Mouse (Mus musculus) kidney, adult 8-10 months (tissue): ENCODE data around the gene Ssx2ip.

Source experiments
- DNase-seq, 2 experiments: peaks; one replicate each; pipeline ENCODE4 v3.0.0; 2022

Ssx2ip gene

GRCm38 (mm10) chr3:146440422-146440821 lies 36.0 kb downstream of the Ssx2ip start:
- no peak for DNase-seq

- DNase-seq: no peak
Observed at GRCm38 (mm10) chr3:146442484-146442883, 38.0 kb downstream of the Ssx2ip start.

DNA sequence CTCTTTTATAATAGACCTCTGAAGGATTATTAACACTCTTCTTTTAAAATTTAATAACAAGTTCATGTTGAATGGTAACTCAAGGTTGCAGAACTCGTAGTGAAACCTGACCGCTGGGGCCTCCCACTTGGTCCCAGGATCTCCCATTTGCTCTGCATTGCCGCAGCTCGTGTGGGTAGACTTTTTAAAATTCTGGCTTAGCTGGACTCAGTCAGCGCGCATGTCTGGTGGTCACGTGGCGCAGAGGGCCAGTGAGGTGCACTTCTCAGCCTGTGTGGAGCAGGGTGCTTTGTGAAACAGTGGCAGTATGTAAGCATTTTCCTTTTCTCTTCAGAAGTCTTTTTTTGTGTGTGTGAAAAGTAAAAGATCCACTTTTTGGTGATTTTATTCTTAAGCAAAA lies 38.5 kb downstream of the Ssx2ip start:
- DNase-seq: peak; percentile 66 to 72

DNA sequence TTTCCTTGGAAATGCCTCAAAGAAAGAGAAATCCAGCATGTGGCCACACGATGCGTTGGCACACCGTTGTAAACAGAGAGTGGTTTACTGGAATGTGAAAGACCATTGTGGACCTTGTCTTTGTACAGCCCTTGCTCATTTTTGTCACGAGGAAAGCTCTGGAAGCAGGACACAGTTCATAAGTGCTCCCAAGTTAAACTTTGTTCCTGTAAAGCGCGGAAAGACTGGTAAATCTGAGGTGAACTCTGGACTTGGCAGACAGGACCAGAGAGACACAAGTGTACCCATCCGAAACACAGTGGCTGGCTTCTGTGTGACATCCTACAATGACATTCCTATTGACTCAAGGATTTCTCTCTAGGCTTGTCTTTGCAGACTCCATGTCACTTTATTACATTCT lies 38.9 kb downstream of the Ssx2ip start:
- peak; percentile 74 to 89 for DNase-seq

- no peak for DNase-seq
Observed at GRCm38 (mm10) chr3:146444880-146445279, 40.4 kb downstream of the Ssx2ip start.

- no peak for DNase-seq
Observed at GRCm38 (mm10) chr3:146447156-146447555, 42.7 kb downstream of the Ssx2ip start.

DNA sequence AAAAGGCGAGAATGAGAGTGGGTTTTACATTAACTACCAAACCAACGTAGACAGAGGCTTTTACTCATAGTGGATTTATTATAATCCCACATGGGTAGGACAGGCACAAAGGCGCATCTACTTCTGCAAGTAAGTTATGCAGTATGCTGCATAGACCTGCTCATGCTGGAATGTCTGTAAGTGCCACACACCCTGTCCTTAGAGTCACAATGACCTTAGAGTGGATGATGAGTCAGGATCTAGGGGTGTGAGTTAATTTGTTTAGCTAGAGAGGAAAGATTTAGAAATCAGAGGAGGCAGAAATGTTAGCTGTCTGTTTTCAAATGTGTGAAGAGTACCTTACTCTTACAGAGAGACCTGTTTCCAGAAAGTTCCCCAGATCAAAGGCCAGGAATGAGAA lies 43.2 kb downstream of the Ssx2ip start:
- no peak for DNase-seq

DNA sequence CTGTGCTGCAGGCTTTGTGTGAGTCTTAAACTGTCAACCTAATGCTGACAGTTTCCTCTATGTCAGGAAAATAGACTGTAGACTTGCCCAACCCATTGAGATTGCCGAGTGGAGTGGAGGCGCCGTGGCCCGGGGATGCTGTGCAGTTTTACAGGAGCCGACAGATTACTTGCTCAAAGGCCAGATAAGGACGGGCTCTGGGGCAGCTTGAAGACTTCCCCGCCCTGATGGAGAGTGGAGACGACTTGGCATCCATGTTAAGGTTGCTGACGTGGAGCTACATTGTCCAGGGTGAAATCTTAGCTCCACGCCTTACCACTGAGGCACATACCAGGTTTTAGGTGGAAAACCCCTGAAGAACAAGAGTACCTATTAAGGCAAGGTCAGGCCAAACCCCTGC lies 43.9 kb downstream of the Ssx2ip start:
- no peak for DNase-seq

DNA sequence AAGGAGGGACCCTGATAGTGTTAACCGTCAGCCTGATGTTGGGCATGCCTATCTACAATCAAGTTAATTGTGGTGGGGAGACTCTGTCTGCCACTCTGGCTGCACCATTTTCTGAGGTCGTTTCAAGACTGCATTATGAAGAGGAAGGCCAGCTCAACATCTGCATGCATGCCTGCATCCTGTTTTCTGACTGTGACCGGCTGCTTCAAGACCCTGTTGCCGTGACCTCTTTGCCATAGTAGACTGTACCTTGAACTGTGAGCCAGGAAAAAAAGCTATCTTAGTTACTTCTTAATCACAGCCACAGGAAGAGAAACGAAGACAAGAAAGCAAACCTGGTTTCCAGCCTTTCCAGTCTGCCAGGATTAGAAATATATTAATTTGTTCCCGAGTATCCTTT lies 44.5 kb downstream of the Ssx2ip start:
- DNase-seq: peak; percentile 49 to 77

DNA sequence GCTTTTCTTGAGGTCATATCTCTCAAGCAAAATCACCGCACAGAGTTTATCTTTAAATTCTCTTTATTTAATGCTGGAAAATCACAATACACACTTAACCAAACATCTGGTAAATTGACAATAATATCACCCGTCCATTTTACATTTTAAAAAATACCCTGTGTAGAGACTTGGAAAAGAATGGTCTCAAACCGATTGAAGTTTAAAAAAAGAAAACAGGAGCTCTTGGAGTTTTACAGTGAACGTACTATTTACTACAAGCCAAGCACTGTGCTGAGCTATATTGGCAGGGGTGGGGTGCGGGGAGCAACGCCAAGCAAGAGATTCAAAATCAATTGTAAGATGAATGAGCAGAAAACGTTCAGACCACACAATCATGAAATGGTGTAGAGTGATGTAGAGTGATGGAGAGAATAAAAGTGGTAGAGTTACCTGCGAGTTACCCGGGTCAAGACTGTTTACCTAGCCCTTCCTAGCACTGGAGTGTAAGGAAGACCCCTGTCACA lies 45.4 kb downstream of the Ssx2ip start, which contains the start of gene Ctbs:
Ctbs (plus strand) TSS at position 51 of the 506 bp plus-strand sequence.
- no peak for DNase-seq

GRCm38 (mm10) chr3:146450371-146450841 lies 46.0 kb downstream of the Ssx2ip start:
- DNase-seq: peak; percentile 94 to 97

DNA sequence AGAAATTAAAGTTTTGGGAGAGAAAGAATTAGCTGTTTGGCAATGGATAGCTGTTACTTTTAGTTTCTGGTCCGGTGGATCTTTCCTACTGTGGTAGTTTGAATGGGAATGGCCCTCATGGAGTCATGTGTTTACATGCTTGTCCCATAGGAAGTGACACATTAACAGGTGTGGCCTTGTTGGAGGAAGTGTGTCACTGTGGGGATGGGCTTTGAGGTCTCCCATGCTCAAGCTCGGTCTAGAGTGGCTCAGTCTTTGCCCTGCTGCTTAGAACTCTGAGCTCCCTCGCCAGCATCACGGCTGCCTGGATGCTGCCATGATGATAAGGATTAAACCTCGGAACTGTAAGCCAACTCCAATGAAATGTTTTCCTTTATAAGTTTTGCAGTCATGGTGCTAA lies 46.9 kb downstream of the Ssx2ip start:
- no peak for DNase-seq

DNA sequence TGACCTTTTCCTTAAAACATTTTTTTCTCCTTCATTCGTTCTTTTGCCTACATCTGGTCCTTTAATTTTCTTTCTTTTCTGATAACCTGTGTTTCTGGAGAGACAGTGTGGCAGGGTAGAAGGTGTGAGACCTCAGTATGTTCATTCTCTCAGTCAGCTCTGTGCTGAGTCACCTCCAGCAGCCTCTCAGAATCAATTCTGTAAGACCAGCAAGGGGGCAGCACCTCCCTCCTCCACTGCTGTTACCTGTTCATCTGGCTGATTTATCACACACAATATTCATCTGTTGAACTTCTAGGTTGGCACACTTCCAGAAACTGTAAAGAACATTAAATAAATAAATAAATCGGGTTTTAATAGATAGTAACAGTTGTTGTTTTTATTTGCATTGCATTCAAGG lies 58.5 kb downstream of the Ssx2ip start:
- no peak for DNase-seq

GRCm38 (mm10) chr3:146469226-146469625 lies 64.8 kb downstream of the Ssx2ip start:
- no peak for DNase-seq

DNA sequence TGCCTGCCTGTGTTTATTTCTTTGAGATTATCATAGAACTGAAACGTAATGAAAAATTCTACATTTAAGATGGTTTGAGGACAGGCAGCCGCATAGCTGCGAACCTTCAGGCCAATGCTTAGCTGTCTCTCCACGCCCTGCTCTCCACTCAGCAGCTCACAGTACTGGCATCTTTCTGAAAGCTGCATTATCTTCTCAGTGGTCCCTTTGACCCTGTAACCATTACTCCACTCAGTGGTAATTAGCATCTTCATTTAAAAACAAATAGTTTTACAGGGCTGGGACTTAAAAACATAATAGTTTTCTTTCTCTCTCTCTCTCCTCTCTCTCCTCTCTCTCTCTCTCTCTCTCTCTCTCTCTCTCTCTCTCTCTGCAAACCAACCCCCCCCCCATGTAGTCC lies 68.2 kb downstream of the Ssx2ip start:
- DNase-seq: no peak

GRCm38 (mm10) chr3:146473741-146474140 lies 69.3 kb downstream of the Ssx2ip start:
- no peak for DNase-seq

- peak; percentile 35 to 38 for DNase-seq
Observed at GRCm38 (mm10) chr3:146474428-146474827, 70.0 kb downstream of the Ssx2ip start.

- no peak for DNase-seq
Observed at GRCm38 (mm10) chr3:146482044-146482443, 77.6 kb downstream of the Ssx2ip start.

DNA sequence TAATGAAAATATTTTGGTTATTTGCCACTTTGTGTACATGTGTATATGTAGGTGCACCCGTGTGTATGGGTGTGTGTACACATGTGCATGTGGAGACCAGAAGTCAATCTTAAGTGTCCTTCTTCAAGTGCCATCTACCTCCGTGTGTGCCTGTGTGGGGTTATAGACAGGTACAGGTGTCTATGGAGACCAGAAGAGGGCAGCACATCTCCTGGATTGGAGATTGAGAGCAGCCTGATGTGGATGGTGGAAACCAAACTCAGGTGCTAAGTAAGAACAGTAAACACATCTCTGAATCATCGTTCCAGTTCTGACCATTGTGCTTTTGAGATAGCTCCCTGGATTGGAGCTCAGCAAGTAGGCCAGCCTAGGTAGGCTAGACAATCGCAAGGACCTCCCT lies 82.0 kb downstream of the Ssx2ip start:
- no peak for DNase-seq
